Mouse (Mus musculus): ENCODE data around the gene Psmc3.

DNA sequence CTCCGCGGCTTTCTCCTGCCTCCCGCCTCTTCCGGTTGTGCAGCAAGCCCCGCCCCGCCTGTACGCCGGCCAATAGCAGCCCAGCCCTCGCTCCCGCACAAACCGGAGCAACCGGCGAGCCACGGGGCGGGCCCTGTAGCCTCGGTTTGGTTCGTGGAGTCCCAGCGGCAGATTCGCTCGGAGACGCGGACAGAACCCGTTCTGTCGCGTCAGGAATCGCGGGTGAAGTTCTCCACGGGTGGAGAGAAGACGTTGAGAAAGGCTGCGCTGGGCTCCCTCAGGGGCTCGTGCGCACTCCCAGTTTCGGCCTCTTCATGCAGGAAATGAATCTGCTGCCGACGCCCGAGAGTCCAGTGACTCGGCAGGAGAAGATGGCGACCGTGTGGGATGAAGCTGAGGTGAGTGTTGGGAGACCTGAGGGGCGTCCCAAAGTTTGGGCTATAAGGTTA, at the start of gene Psmc3:
- TF ChIP-seq POLR2A (IDR thresholded peaks at IDR 0.05; ENCODE audit: borderline replicate concordance, control insufficient read depth, low read depth, low read length) (peak; percentile 76; the same call in 1 of the 2 replicates), CTCF (IDR thresholded peaks at IDR 0.05; ENCODE audit: control insufficient read depth, insufficient read depth, low read length) (no peak)

All from bone marrow, adult 2 months (tissue).